Mouse (Mus musculus) embryonic stem cell, embryonic (primary cell): ENCODE measurements at regions not wholly inside any gene's neighbourhood (a gene's known extent, or its start where the extent isn't known, plus 50 kb on each side); places are given as distances from the start of the nearest gene placed in this dataset.
"Not testable (repeated sequence)": the region's sequence is repeated elsewhere in the genome, so short reads cannot be mapped to it uniquely, and the experiment has no call there.

Experiments
- CTCF ChIA-PET, 4 experiments: fragments of 300-600 bp in 2 of 4; fragments of 350-600 bp in 2 of 4; sonication (Branson Sonifier 250); formaldehyde crosslinking; loops; one replicate each; lab custom pipeline; 2022; ENCODE audit warnings: inconsistent platforms in 2 of 4; lab: Charles Lee
- POLR2A ChIA-PET, 4 experiments: fragments of 300-600 bp in 2 of 4; fragments of 350-600 bp in 2 of 4; sonication (Branson Sonifier 250); formaldehyde crosslinking; loops; one replicate each; lab custom pipeline; 2022; ENCODE audit warnings: antibody characterized with exemption in 4 of 4, inconsistent platforms in 1 of 4; lab: Charles Lee

GRCm38 (mm10) chr6:50808811-50809668 is 154.8 kb upstream of the Npvf start:
- CTCF ChIA-PET, result interaction anchor here (0.5 to 4.6 kb wide), 36 partner anchors 8 to 906 kb away, joined by 3 to 175 read pairs (median 6); no protein-coding TSS in a partner anchor
- POLR2A ChIA-PET, result interaction anchor here in 3 of 4 experiments (0.6 to 1.2 kb wide), 5 partner anchors 25 to 1504 kb away, joined by 3 to 4 read pairs (median 3); partner anchors contain the start of gene Evx1 (in 1 of the 3)

DNA sequence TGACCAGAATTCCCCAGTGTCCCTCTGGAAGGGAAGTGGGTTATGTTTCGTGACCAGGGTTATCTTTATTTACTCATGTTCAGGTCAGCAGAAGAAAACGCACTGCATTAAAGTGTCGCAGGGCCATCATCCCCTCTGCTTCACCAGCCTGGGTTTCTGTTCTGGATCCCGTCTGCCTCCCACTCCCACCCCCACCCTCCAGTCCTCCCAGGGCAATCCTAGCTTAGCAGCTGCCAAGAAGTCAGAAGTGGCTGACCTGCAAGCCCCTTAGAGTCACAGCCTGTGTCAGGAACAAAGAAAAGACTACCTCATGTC is 155.4 kb upstream of the Npvf start:
- CTCF ChIA-PET, result interaction anchor here (0.7 to 4.6 kb wide), 9 partner anchors 8 to 360 kb away, joined by 3 to 156 read pairs (median 7); no protein-coding TSS in a partner anchor
- POLR2A ChIA-PET, result interaction anchor here in 1 of 4 experiments (0.6 to 1.2 kb wide), 2 partner anchors 49 to 357 kb away, joined by 3 to 4 read pairs; no protein-coding TSS in a partner anchor

DNA sequence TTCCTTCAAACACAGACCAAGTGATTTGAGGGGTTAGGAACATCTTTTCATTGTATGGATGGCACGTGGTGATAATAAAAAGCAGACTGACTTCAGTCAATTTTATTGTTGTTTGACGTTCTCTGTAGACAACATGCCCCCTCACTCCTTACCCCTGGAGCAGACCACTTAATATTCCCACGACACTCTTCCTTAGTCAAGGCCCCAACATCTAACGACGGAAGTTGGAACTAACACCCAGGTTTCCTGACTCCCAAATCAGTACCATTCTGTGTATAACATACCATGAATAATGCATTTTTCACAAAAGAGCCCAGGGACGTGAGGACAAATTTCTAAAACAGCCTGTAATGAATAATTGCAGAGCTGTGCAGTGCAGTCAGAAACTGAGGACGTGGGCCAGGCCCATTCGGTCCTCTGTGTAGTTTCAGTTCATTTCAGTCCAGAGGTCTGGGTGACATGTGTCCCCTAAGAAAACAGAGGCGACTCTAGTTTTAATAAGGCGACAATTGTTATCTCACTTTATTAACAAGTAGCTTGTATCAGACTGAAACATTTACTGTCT is 160.8 kb upstream of the Npvf start:
- ChIA-PET CTCF (no interaction called here), POLR2A (no interaction called here)

DNA sequence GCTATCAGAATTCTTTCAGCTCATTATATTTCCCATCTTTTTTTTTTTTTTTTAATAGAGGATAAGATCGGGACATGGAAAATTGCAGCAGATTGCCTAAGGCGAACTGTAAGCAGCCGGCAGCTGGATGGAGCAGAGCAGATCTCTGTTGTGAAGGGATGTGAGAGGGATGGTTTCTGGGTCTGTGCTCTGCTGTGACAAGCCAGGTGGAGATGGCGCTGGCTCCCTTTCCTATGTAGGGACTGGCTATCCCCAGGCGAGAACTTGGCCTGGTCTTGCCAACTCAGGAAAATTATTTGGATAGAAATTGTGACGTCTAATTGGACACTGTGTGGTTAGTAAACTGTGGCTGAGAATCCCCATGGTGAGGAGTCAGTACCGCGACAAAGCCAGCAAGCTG is 161.3 kb upstream of the Npvf start:
- ChIA-PET POLR2A (no interaction called here), CTCF (no interaction called here)

DNA sequence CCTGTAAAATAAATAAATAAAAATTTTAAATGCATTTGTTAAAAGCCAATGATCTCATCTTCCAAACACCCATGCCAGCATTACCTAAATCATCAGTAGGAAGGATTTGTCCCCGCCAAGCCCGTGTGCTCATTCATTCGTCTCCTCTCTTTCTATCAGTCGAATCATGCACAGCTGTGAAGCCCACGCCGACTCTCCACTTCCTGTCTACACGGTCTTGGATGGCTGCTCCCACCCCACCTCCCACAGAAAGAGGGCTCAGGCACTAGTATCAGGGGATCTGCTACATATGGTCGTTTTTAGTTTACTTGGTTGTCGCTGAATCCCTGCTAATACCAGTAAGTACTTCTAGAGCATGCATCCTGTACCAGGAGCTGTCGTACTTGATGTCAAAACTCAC is 163.2 kb upstream of the Npvf start:
- ChIA-PET POLR2A (interaction anchor here in 1 of 4 experiments (0.5 kb wide), 1 partner anchor 28 kb away, joined by 3 read pairs; no protein-coding TSS in a partner anchor), CTCF (interaction anchor here in 2 of 4 experiments (0.6 to 1.7 kb wide), 3 partner anchors 9 to 11 kb away, joined by 3 to 7 read pairs (median 3); no protein-coding TSS in a partner anchor)

DNA sequence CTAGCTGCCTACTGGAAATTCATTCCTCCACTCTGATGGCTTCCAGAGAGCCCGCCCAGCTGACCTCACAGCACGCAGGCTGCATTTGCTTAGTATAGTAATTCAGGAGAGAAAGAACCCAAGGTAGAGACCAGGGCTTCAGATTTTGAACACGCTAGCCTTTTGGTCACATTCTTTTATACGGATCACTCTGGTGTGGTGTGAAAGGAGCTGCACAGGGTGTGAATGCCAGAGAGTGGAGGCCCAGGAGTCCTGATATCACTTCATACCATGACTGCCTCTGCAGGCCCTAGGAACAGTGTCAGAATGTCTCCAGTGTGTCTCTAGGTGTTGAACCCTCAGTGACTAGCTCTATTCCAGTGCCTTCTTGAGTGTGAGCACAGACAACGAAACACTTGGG is 164.2 kb upstream of the Npvf start:
- CTCF ChIA-PET, result interaction anchor here in 2 of 4 experiments (1.0 to 1.9 kb wide), 3 partner anchors 10 to 12 kb away, joined by 3 to 7 read pairs (median 5); no protein-coding TSS in a partner anchor
- POLR2A ChIA-PET, result interaction anchor here in 1 of 4 experiments (1.3 kb wide), 1 partner anchor 10 kb away, joined by 3 read pairs; no protein-coding TSS in a partner anchor

DNA sequence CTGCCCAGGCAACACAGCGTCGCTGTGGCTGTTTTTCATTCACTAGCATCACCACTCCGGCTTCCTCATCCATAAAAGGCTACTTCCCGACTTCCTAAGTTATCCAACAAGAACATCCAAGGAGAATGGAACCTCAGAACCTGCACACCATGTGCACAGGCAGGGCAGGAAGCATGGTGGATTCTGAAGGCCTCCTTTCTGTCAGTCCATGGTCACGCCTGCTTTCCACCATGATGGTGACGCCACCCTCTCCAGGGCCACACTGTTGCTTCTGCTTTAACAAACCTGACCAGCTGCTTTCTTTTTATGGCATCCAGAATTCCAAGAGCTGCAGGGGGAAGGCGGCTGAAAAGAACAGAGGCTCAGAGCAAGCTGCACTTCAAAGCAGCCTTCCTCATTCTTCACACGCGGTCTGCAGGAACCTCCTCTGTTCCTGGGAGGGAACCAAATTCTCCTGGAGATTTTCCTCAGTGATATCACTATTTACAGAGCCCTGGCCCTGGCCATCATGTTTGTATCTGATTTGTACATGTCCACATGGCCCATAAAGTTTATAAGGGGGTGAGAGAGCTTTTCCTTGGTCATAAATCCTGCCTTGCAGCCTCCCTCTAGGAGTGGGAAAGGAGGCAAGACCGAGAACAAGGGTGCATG is 164.8 kb upstream of the Npvf start:
- POLR2A ChIA-PET, result interaction anchor here in 1 of 4 experiments (1.3 kb wide), 1 partner anchor 11 kb away, joined by 3 read pairs; no protein-coding TSS in a partner anchor
- CTCF ChIA-PET, result interaction anchor here in 1 of 4 experiments (1.7 to 1.9 kb wide), 2 partner anchors 11 to 12 kb away, joined by 5 read pairs; no protein-coding TSS in a partner anchor

DNA sequence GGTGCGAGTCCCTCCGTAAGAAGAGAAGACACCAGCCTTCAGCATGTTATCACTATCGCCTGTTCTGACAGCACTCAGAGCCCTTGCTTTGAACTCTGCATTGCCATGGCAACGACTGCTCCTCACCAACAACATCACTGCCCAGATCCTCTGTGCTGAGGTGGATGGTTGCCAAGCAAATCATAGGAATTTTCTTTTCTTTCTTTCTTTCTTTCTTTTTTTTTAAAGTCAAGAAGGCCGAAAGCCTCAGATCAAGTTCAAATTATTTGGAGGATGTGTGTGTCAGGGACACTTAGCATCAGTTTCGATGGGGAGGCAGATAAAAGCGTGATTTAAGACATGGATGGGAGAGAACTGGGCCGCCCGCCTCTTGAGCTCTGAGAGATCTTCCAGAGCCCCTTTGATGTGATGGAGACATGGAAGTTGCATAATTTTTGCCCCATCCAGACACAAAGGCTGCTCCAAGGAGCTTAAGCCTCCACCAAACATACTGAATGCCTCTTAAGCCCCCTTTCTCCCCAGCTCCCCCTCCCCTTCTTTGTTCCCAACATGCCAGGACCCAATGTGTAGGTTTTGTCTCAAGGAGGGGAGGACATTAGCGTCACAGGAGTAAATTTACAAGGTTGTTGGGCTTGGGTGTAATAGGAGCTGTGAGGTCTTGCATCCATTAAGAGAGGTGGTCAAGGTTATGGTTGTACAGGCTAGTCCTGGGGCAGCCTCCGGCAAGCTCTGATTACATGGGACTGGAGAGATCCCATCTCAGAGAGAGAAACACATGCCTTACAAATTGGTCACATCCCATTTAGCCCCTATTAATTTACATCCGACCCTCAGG is 167.4 kb upstream of the Npvf start:
- ChIA-PET POLR2A (no interaction called here), CTCF (interaction anchor here in 3 of 4 experiments (1.1 to 1.3 kb wide), 3 partner anchors 13 to 116 kb away, joined by 3 to 5 read pairs (median 3); no protein-coding TSS in a partner anchor)

DNA sequence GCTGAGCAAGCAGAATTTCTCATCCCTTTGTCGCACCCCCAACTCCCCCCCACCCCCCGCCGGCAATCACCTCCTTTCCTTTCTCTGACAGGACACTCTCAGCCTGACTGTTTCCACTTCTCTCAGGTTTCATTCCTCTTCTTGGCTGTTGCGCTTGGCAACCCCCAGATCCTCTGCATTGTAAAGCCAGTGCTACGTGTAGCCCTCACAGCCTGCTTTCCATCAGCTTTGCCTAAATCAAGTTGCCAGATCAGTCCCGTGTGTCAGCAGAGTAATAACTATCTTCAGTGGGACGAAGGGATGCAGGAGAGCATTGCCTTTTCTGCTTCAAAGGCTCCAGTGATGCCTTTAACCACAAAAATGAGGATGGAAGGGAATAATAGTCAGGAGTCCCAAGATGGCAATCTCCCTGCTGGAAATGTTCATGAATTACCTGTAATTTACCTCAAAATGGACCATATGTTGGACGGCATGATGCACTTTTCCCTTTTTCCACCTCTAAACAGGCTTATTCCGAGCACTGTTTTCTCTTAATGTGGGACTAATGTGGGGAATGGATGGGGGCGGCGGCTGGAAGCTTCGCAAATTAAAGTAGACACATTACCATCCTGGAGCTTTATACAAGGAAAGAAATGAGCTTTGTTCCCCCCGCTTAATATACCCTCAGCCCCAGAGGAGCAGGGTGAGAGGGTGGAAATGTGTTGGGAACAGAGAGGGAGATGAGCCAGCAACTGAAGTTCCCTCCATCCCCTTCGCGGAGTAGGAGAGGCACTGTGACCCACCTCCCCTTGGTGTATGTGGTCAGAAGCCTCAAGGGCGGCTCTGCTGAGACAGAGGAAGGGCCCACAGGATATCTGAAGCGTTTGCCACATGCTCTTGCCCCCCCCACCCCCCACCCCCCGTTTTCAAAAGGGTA is 168.3 kb upstream of the Npvf start:
- CTCF ChIA-PET, result interaction anchor here in 3 of 4 experiments (0.6 to 1.3 kb wide), 6 partner anchors 9 to 115 kb away, joined by 3 to 5 read pairs (median 3); no protein-coding TSS in a partner anchor

GRCm38 (mm10) chr6:50823220-50823910 is 169.1 kb upstream of the Npvf start:
- POLR2A ChIA-PET, result interaction anchor here in 1 of 4 experiments (0.9 kb wide), 1 partner anchor 10 kb away, joined by 3 read pairs; no protein-coding TSS in a partner anchor
- CTCF ChIA-PET, result interaction anchor here in 3 of 4 experiments (0.6 to 1.2 kb wide), 3 partner anchors 9 to 15 kb away, joined by 3 to 4 read pairs (median 3); no protein-coding TSS in a partner anchor

More for the DNA sequence above, 168.3 kb upstream of the Npvf start:
- POLR2A ChIA-PET, result no interaction called here

DNA sequence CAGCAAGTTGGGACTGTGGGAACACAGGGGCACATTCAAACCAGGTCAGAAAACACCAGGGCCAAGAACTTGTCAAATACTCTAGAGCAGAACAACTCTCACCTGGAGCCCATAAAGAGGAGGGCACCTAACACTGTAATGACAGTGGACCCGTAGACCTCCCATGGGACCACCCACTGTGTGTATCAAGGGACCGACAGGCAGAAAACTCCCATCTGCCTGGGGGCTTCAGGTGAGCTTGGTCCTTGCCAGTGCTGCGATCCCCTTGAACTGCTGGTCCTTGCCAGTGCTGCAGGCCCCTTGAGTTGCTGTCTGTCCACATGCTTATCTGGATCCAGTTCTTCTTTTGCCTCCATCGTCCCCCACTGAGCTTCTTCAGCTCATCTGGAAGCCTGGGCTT is 170.2 kb upstream of the Npvf start:
- CTCF ChIA-PET, result interaction anchor here in 1 of 4 experiments (0.6 kb wide), 1 partner anchor 1964 kb away, joined by 8 read pairs; no protein-coding TSS in a partner anchor
- POLR2A ChIA-PET, result no interaction called here

GRCm38 (mm10) chr6:50831725-50832124 is 177.5 kb upstream of the Npvf start:
- ChIA-PET CTCF (interaction anchor here in 3 of 4 experiments (0.6 to 1.2 kb wide), 8 partner anchors 9 to 1222 kb away, joined by 3 to 14 read pairs (median 4); no protein-coding TSS in a partner anchor), POLR2A (no interaction called here)

GRCm38 (mm10) chr6:50835997-50836625 is 181.9 kb upstream of the Npvf start:
- ChIA-PET POLR2A (interaction anchor here in 1 of 4 experiments (0.6 kb wide), 1 partner anchor 66 kb away, joined by 3 read pairs; no protein-coding TSS in a partner anchor), CTCF (interaction anchor here in 2 of 4 experiments (0.6 to 0.7 kb wide), 2 partner anchors 26 to 194 kb away, joined by 3 to 12 read pairs; no protein-coding TSS in a partner anchor)

DNA sequence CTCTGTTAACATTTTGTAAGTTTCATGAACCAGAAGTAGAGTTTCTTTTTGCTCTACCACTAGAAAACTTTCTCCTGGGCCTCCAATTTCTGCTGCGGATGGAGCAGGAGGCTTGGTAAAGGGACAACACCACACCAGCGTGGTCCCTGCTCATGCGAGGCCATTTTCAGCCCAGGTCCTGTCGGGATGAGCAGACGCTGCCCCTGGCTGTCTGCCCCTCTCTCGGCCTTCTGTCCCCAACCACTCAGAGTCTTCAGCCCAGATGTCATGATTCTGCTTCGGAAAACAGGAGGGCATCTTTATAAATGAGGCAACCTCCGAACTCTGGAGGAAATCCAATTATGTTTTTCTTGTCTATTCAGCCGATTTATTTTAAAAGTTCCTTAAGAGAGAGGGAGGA is 186.6 kb upstream of the Npvf start:
- ChIA-PET CTCF (interaction anchor here in 1 of 4 experiments (1.3 kb wide), 1 partner anchor 9 kb away, joined by 3 read pairs; no protein-coding TSS in a partner anchor), POLR2A (no interaction called here)

DNA sequence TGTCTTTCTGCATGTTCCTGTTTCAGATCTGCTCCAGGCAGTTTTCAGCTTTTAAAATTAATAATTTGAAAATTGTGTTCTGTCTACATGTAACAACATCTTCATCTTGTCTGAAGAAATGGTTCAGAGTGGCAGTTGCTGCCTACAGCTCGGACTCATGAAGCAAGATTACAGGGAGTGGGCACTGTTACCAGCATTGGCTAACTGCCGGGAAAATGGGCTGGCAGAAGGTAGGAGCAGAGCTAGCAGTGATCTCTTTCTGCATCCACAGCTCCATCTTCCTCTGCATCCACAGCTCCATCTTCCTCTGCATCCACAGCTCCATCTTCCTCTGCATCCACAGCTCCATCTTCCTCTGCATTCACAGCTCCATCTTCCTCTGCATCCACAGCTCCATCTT is 191.0 kb upstream of the Npvf start:
- CTCF ChIA-PET, result not testable (repeated sequence)
- POLR2A ChIA-PET, result interaction anchor here in 1 of 4 experiments (0.7 kb wide), 1 partner anchor 28 kb away, joined by 3 read pairs; no protein-coding TSS in a partner anchor
